Mouse (Mus musculus) megakaryocyte-erythroid progenitor cell, adult 5 weeks (primary cell): Measurements from ENCODE around the gene Myb. TPM values are rescaled to one million over a fixed set of nuclear protein-coding genes. Genes with fewer than 3 reads are reported as not detected.

Source experiments
- polyA plus RNA-seq: library from polyadenylated mRNA; stranded (reverse); fragments of >175 nt; gene quantifications from 2 replicates; pipeline ENCODE4 v1.2.3, GENCODE M21; 2012

Gene Myb
- 69.0 and 82.1 TPM in 2 replicates for polyA plus RNA-seq

GRCm38 (mm10) chr10:21160537-21161358 is at the start of gene Myb:
Gene Myb (minus strand): TSS chr10:21160984.

Other genes starting within 250 kb of the Myb start
- gene Ahi1, start 208.4 kb downstream of the Myb start, polyA plus RNA-seq, result 2.2 and 2.6 TPM in 2 replicates
- 68.4 and 98.1 TPM in 2 replicates for gene Hbs1l, start 135.0 kb upstream of the Myb start, polyA plus RNA-seq
- not detected in 2 replicates for gene Aldh8a1, start 216.3 kb upstream of the Myb start, polyA plus RNA-seq